Mouse (Mus musculus) midbrain, embryonic 11.5 days (tissue): ENCODE measurements around the gene Cpt1a. TPM values are rescaled to one million over a fixed set of nuclear protein-coding genes. Genes with fewer than 3 reads are reported as not detected.
A peak's percentile ranks its signal among the peaks of the same experiment; 100 is the strongest.

ENCODE experiments used
- ATAC-seq: fragments of 200-750 bp; cut with Nextera tagmentation; 2 replicates; pipeline ENCODE4 v1.8.0; 2017; ENCODE audit warnings: moderate TSS enrichment, moderate library complexity; ENCODE audit not compliant: low FRiP score
- DNase-seq: peaks from one replicate; pipeline ENCODE4 v3.0.0; 2015; ENCODE audit warnings: low spot score; ENCODE audit errors: missing footprints
- H3K27ac ChIP-seq: fragments of 300-500 bp; sonication (generic); 2 replicates; pipeline ENCODE4 v1.5.1; 2014; ENCODE audit warnings: low read depth, low read length
- H3K27me3 ChIP-seq: fragments of 300-500 bp; sonication (generic); 2 replicates; pipeline ENCODE4 v1.6.1; 2014; ENCODE audit warnings: mild to moderate bottlenecking, low read length, moderate library complexity, mixed read lengths; ENCODE audit not compliant: control insufficient read depth, insufficient read depth
- H3K36me3 ChIP-seq: fragments of 300-500 bp; sonication (generic); 2 replicates; pipeline ENCODE4 v1.6.1; 2014; ENCODE audit warnings: mild to moderate bottlenecking, low read length, moderate library complexity, mixed read lengths; ENCODE audit not compliant: control insufficient read depth, insufficient read depth
- H3K4me1 ChIP-seq: fragments of 300-500 bp; sonication (generic); 2 replicates; pipeline ENCODE4 v1.6.1; 2014; ENCODE audit warnings: low read length; ENCODE audit not compliant: control insufficient read depth, insufficient read depth
- H3K4me2 ChIP-seq: fragments of 300-500 bp; sonication (generic); 2 replicates; pipeline ENCODE4 v1.6.1; 2014; ENCODE audit warnings: mild to moderate bottlenecking, moderate library complexity
- H3K4me3 ChIP-seq: fragments of 300-500 bp; sonication (generic); 2 replicates; pipeline ENCODE4 v1.5.1; 2014; ENCODE audit warnings: low read depth, low read length
- H3K9ac ChIP-seq: fragments of 300-500 bp; sonication (generic); 2 replicates; pipeline ENCODE4 v1.6.1; 2014; ENCODE audit warnings: low read length
- H3K9me3 ChIP-seq: fragments of 300-500 bp; sonication (generic); 2 replicates; pipeline ENCODE4 v1.6.1; 2016; ENCODE audit warnings: low read length; ENCODE audit not compliant: control insufficient read depth
- WGBS: fragments of 180-500 bp; shearing (Covaris S2); extraction: QIAGEN DNeasy Blood & Tissue Kit; methylation state at CpG from one replicate; pipeline ENCODE4 v1.1.7; 2014; 5-methylcytosine and 5-hydroxymethylcytosine counted together
- polyA plus RNA-seq: library from polyadenylated mRNA; unstranded; fragments of >200 nt; fragmentation: Nextera tagmentation; extraction: Ambion mirVana; gene quantifications from 2 replicates; pipeline ENCODE4 v1.2.1, GENCODE M21; 2014

The Cpt1a gene
- polyA plus RNA-seq, 1 experiment from 2014 or later: 8.7 TPM

GRCm38 (mm10) chr19:3422981-3423380, 100.8 kb downstream of the Cpt1a start:
- Histone ChIP-seq H3K9ac (no peak overlapping the region), H3K27ac (no peak overlapping the region), H3K36me3 (no peaks in the 10 kb centered on the region), H3K9me3 (0 out of 2 replicates have a peak, but pooled peaks cover 3% of the 10 kb centered on the region), H3K4me3 (no peak overlapping the region), H3K27me3 (no peaks in the 10 kb centered on the region), H3K4me1 (no peaks in the 10 kb centered on the region), H3K4me2 (no peak overlapping the region)
- ATAC-seq (no peak), DNase-seq (no peak)
- WGBS: 73% methylated on average over 4 of the region's 4 CpGs

- no peak for ATAC-seq
- no peak overlapping the region for H3K4me3 ChIP-seq
- no peak overlapping the region for H3K27ac ChIP-seq
- no peaks in the 10 kb centered on the region for H3K27me3 ChIP-seq
- DNase-seq: no peak
- WGBS: 88% methylated on average over 2 of the region's 2 CpGs
- no peak overlapping the region for H3K4me2 ChIP-seq
- no peaks in the 10 kb centered on the region for H3K36me3 ChIP-seq
- no peaks in the 10 kb centered on the region; the same call in 1 of the 2 replicates for H3K4me1 ChIP-seq
- no peaks in the 10 kb centered on the region for H3K9me3 ChIP-seq
- H3K9ac ChIP-seq: no peak overlapping the region
Measured at GRCm38 (mm10) chr19:3424214-3424613, 102.1 kb downstream of the Cpt1a start.

GRCm38 (mm10) chr19:3428057-3428830, 106.1 kb downstream of the Cpt1a start:
- Histone ChIP-seq H3K27me3 (no peaks in the 10 kb centered on the region), H3K9ac (no peak overlapping the region), H3K4me3 (no peak overlapping the region), H3K36me3 (no peaks in the 10 kb centered on the region), H3K9me3 (no peaks in the 10 kb centered on the region), H3K4me1 (no peaks in the 10 kb centered on the region; the same call in 1 of the 2 replicates), H3K4me2 (no peak overlapping the region), H3K27ac (no peak overlapping the region)
- ATAC-seq: no peak
- WGBS: 83% methylated on average over 15 of the region's 15 CpGs
- no peak for DNase-seq

GRCm38 (mm10) chr19:3429156-3429816, 107.2 kb downstream of the Cpt1a start:
- no peak overlapping the region for H3K9ac ChIP-seq

GRCm38 (mm10) chr19:3431066-3431465, 108.9 kb downstream of the Cpt1a start:
- DNase-seq (no peak), ATAC-seq (no peak)
- WGBS: 75% methylated on average over 7 of the region's 7 CpGs
- Histone ChIP-seq H3K9me3 (no peaks in the 10 kb centered on the region), H3K36me3 (no peaks in the 10 kb centered on the region), H3K4me3 (no peak overlapping the region), H3K27ac (no peak overlapping the region), H3K9ac (no peak overlapping the region), H3K4me1 (peaks cover 2% of the 10 kb centered on the region; the same call in 1 of the 2 replicates), H3K27me3 (no peaks in the 10 kb centered on the region), H3K4me2 (no peak overlapping the region)

More at GRCm38 (mm10) chr19:3429156-3429816, 107.2 kb downstream of the Cpt1a start:
- WGBS: 55% methylated on average over 7 of the region's 7 CpGs
- Histone ChIP-seq H3K4me2 (no peak overlapping the region), H3K27ac (peak overlapping the region; percentile 36; the same call in 1 of the 2 replicates), H3K9me3 (no peaks in the 10 kb centered on the region), H3K4me3 (no peak overlapping the region), H3K27me3 (no peaks in the 10 kb centered on the region), H3K36me3 (no peaks in the 10 kb centered on the region), H3K4me1 (peaks cover 2% of the 10 kb centered on the region; the same call in 1 of the 2 replicates)
- DNase-seq (peak; percentile 81), ATAC-seq (peak; percentile 63; the same call in 1 of the 2 replicates)

- ATAC-seq (no peak), DNase-seq (no peak)
- no peak overlapping the region for H3K27ac ChIP-seq
- peaks cover 2% of the 10 kb centered on the region; the same call in 1 of the 2 replicates for H3K4me1 ChIP-seq
- H3K36me3 ChIP-seq: no peaks in the 10 kb centered on the region
- 94% methylated on average over 1 of the region's 2 CpGs for WGBS
- H3K4me3 ChIP-seq: no peak overlapping the region
- no peak overlapping the region for H3K4me2 ChIP-seq
- no peaks in the 10 kb centered on the region for H3K9me3 ChIP-seq
- no peaks in the 10 kb centered on the region for H3K27me3 ChIP-seq
- no peak overlapping the region for H3K9ac ChIP-seq
Measured at GRCm38 (mm10) chr19:3431969-3432368, 109.8 kb downstream of the Cpt1a start.

- Histone ChIP-seq H3K9ac (no peak overlapping the region), H3K36me3 (no peaks in the 10 kb centered on the region), H3K9me3 (no peaks in the 10 kb centered on the region), H3K4me1 (peaks cover 2% of the 10 kb centered on the region; the same call in 1 of the 2 replicates), H3K27ac (no peak overlapping the region), H3K27me3 (no peaks in the 10 kb centered on the region), H3K4me3 (no peak overlapping the region), H3K4me2 (no peak overlapping the region)
- 38% methylated on average over 4 of the region's 4 CpGs for WGBS
- DNase-seq (no peak), ATAC-seq (no peak)
Measured at GRCm38 (mm10) chr19:3434124-3434523, 112.0 kb downstream of the Cpt1a start.

GRCm38 (mm10) chr19:3434641-3435040, 112.5 kb downstream of the Cpt1a start:
- H3K27ac ChIP-seq: no peak overlapping the region
- no peak overlapping the region for H3K4me2 ChIP-seq
- no peak overlapping the region for H3K9ac ChIP-seq

More at GRCm38 (mm10) chr19:3434641-3435040, 112.5 kb downstream of the Cpt1a start:
- Histone ChIP-seq H3K36me3 (no peaks in the 10 kb centered on the region), H3K4me3 (no peak overlapping the region), H3K9me3 (no peaks in the 10 kb centered on the region), H3K27me3 (no peaks in the 10 kb centered on the region), H3K4me1 (peaks cover 2% of the 10 kb centered on the region; the same call in 1 of the 2 replicates)
- no peak for DNase-seq
- WGBS: 41% methylated on average over 4 of the region's 4 CpGs
- no peak for ATAC-seq
